ENCODE assay signal across 10 mouse cellular contexts in the genomic region with DNA sequence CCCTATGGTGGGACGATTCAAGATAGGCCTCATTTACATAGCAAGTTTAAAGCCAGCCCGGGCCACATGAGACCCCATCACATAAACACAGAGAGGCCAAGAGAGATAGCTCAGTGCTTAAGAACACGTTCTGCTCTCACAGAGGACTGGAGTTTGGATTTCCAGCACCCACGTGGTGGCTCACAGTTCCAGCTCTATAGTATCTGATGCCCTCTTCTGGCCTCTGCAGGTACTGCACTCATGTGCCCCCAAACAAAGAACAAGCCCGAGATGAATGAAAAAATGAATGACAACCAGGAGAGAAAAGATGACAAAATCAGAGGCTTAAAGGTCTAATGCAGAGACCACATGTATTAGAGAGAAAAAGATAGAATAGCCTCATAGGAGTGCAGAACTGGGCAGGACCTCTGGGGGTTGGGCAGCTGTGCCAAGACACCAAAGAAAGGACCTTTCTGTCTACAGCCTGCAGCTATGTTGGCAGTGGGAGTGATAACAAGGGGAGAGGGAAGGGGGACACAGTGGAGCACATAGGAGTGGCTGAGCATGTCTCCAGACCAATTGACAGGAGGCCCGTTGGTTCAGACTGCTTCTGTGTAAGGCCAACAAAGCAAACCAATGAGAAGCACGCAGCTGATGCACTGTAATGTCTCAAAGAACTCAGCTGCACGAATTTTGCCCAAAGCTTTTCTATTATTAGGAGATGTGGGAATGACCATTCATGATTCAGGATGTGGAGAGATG. TPM values are rescaled to one million over a fixed set of nuclear protein-coding genes. Genes with fewer than 3 reads are reported as not detected.
DNase-seq lines count a peak whose midpoint lies in the region; ATAC-seq and TF ChIP-seq lines count a peak whose summit lies in the region.
"Had no signal": no experiment of that assay in that cellular context is flagged by ENCODE, and none has a peak within 500 bp of the region (broad histone marks: within the 10 kb centered on the region; RNA-seq: fewer than 3 reads in every experiment).

No protein-coding gene starts in this region.

- H3K4me3 ChIP-seq in kidney, adult 2 months (ENCODE audit: insufficient read depth, low read depth, low read length): no peak overlapping the region
- no peak overlapping the region for H3K4me3 ChIP-seq in kidney, embryonic 15.5 days (replicated peaks)
- no peak overlapping the region for H3K4me3 ChIP-seq in embryonic facial prominence, embryonic 10.5 days
- H3K4me3 ChIP-seq: lung, embryonic 15.5 days had no signal

- peak; percentile 14 for DNase-seq in kidney, adult 2 months
- peak; percentile 44 for DNase-seq in CD4-positive helper T cell, adult 2 months (ENCODE audit: low read depth, low spot score)
- DNase-seq in ES-CJ7 (ENCODE audit: low read depth, low spot score) (peak; percentile 82), adipocyte (ENCODE audit: low spot score) (no peak)
- peak; percentile 61 for DNase-seq in embryonic facial prominence, embryonic 10.5 days (ENCODE audit: low spot score)
- peak; percentile 59 for DNase-seq in mesoderm, embryonic 11.5 days (ENCODE audit: low read depth, low spot score)

- peak; percentile 52 for TF ChIP-seq CTCF in kidney, adult 2 months (conservative IDR thresholded peaks at IDR 0.05; ENCODE audit: insufficient read depth, insufficient read length, low read depth, low read length)

- no peak for ATAC-seq in kidney, embryonic 15.5 days (replicated peaks; ENCODE audit: low FRiP score)

- H3K9ac ChIP-seq in kidney, embryonic 15.5 days: no peak overlapping the region
- H3K9ac ChIP-seq: lung, embryonic 15.5 days had no signal

- 54% methylated on average over 8 of the region's 8 CpGs for WGBS in kidney, adult 2 months
- 50% methylated on average over 8 of the region's 8 CpGs for WGBS in kidney, embryonic 15.5 days
- 54% methylated on average over 8 of the region's 8 CpGs for WGBS in embryonic facial prominence, embryonic 10.5 days

- no peaks in the 10 kb centered on the region for H3K4me1 ChIP-seq in kidney, adult 2 months (ENCODE audit: control insufficient read depth, insufficient read depth, low read length)
- H3K4me1 ChIP-seq in kidney, embryonic 15.5 days: no peaks in the 10 kb centered on the region
- peaks cover 5% of the 10 kb centered on the region for H3K4me1 ChIP-seq in embryonic facial prominence, embryonic 10.5 days
- H3K4me1 ChIP-seq: lung, embryonic 15.5 days had no signal

- no peak overlapping the region for H3K27ac ChIP-seq in kidney, adult 2 months (ENCODE audit: insufficient read depth, low read depth, low read length)
- H3K27ac ChIP-seq in kidney, embryonic 15.5 days: no peak overlapping the region
- H3K27ac ChIP-seq in embryonic facial prominence, embryonic 10.5 days (replicated peaks): 0 out of 2 replicates have a peak overlapping the region, but pooled peaks have one; percentile 44
- H3K27ac ChIP-seq: lung, embryonic 15.5 days had no signal

- no peak for TF ChIP-seq POLR2A in kidney, adult 2 months (IDR thresholded peaks at IDR 0.05; ENCODE audit: low read depth, low read length)

- H3K27me3 ChIP-seq in kidney, adult 2 months (replicated peaks; ENCODE audit: control insufficient read depth, insufficient read depth, low read length): no peaks in the 10 kb centered on the region
- H3K27me3 ChIP-seq in kidney, embryonic 15.5 days: no peaks in the 10 kb centered on the region
- H3K27me3 ChIP-seq in embryonic facial prominence, embryonic 10.5 days (replicated peaks; ENCODE audit: low read depth, poor library complexity, severe bottlenecking): no peaks in the 10 kb centered on the region
- H3K27me3 ChIP-seq: lung, embryonic 15.5 days had no signal

- no peaks in the 10 kb centered on the region for H3K36me3 ChIP-seq in kidney, adult 2 months (ENCODE audit: control insufficient read depth, insufficient read depth, low read length)
- no peaks in the 10 kb centered on the region for H3K36me3 ChIP-seq in kidney, embryonic 15.5 days
- no peaks in the 10 kb centered on the region for H3K36me3 ChIP-seq in embryonic facial prominence, embryonic 10.5 days (replicated peaks)
- H3K36me3 ChIP-seq: lung, embryonic 15.5 days had no signal

- no peak overlapping the region for H3K4me2 ChIP-seq in kidney, embryonic 15.5 days
- H3K4me2 ChIP-seq: lung, embryonic 15.5 days had no signal

- H3K9me3 ChIP-seq in kidney, embryonic 15.5 days (replicated peaks): no peaks in the 10 kb centered on the region; the same call in 1 of the 2 replicates
- peaks cover 7% of the 10 kb centered on the region; the same call in 1 of the 2 replicates for H3K9me3 ChIP-seq in embryonic facial prominence, embryonic 10.5 days
- H3K9me3 ChIP-seq: lung, embryonic 15.5 days had no signal

RNA-seq across cellular contexts. Expression of gene 1700067P10Rik, which starts 21.6 kb away (rescaled TPM):
- not detected in 2 replicates for polyA plus RNA-seq in kidney, adult 2 months (2012; rRNA removed)
- polyA plus RNA-seq in kidney, embryonic 15.5 days (2015; fragmentation: Nextera tagmentation; extraction: Ambion mirVana): not detected in 2 replicates
- not detected in 2 replicates for polyA plus RNA-seq in embryonic facial prominence, embryonic 10.5 days (2016; fragmentation: Nextera tagmentation; extraction: Ambion mirVana)
- polyA plus RNA-seq: lung, embryonic 15.5 days; stomach, embryonic 16.5 days had no signal

RNA-seq across cellular contexts. Expression of gene 9830107B12Rik, which starts 35.4 kb away (rescaled TPM):
- not detected in 2 replicates for polyA plus RNA-seq in kidney, adult 2 months (2012; rRNA removed)
- polyA plus RNA-seq in kidney, embryonic 15.5 days (2015; fragmentation: Nextera tagmentation; extraction: Ambion mirVana): not detected in 2 replicates
- not detected in 2 replicates for polyA plus RNA-seq in embryonic facial prominence, embryonic 10.5 days (2016; fragmentation: Nextera tagmentation; extraction: Ambion mirVana)
- polyA plus RNA-seq: frontal cortex, adult 2 months; lung, embryonic 15.5 days had no signal

RNA-seq across cellular contexts. Expression of gene A530064D06Rik, which starts 56.4 kb away (rescaled TPM):
- polyA plus RNA-seq in kidney, adult 2 months (2012; rRNA removed): 0.15 and 0.27 TPM in 2 replicates
- not detected in 2 replicates for polyA plus RNA-seq in kidney, embryonic 15.5 days (2015; fragmentation: Nextera tagmentation; extraction: Ambion mirVana)
- polyA plus RNA-seq in embryonic facial prominence, embryonic 10.5 days (2016; fragmentation: Nextera tagmentation; extraction: Ambion mirVana): not detected in 2 replicates
- polyA plus RNA-seq: frontal cortex, adult 2 months; lung, embryonic 15.5 days had no signal
